Mouse (Mus musculus) heart, adult 2 months (tissue): ENCODE measurements around the gene Prcd. TPM values are rescaled to one million over a fixed set of nuclear protein-coding genes. Genes with fewer than 3 reads are reported as not detected.

Experiments
- DNase-seq, 2 experiments: peaks; one replicate each; pipeline ENCODE4 v3.0.0; 2021
- H3K27ac ChIP-seq: fragments of 200-600 bp; 2 replicates; pipeline ENCODE4 v1.8.1; 2022
- H3K27me3 ChIP-seq: fragments of 200-500 bp; 2 replicates; pipeline ENCODE4 v1.6.1; 2012; ENCODE audit warnings: mild to moderate bottlenecking, low read length, inconsistent platforms, mixed read lengths; ENCODE audit not compliant: control insufficient read depth, insufficient read depth
- H3K36me3 ChIP-seq: fragments of 200-500 bp; 2 replicates; pipeline ENCODE4 v1.6.1; 2012; ENCODE audit warnings: low read length, inconsistent platforms; ENCODE audit not compliant: control insufficient read depth, insufficient read depth
- H3K4me1 ChIP-seq: fragments of 200-500 bp; 2 replicates; pipeline ENCODE4 v1.6.1; 2011; ENCODE audit warnings: low read length; ENCODE audit not compliant: control insufficient read depth, insufficient read depth
- H3K4me3 ChIP-seq: fragments of 200-600 bp; 2 replicates; pipeline ENCODE4 v1.8.1; 2022
- H3K79me2 ChIP-seq: fragments of 200-500 bp; replicated peaks from 2 replicates; pipeline ENCODE4 v1.6.1; 2012; ENCODE audit warnings: mild to moderate bottlenecking, inconsistent platforms, low read length, moderate library complexity, mixed read lengths; ENCODE audit not compliant: control insufficient read depth, insufficient read depth
- H3K9ac ChIP-seq: fragments of 200-500 bp; 2 replicates; pipeline ENCODE4 v1.6.1; 2012; ENCODE audit warnings: low read depth, mild to moderate bottlenecking, control low read depth, inconsistent platforms, low read length, mixed read lengths
- CTCF ChIP-seq: fragments of 200-600 bp; IDR thresholded peaks from 2 replicates; pipeline ENCODE4 v1.8.1; 2022; ENCODE audit warnings: antibody characterized with exemption, mild to moderate bottlenecking, moderate library complexity
- EP300 ChIP-seq: fragments of 200-500 bp; IDR thresholded peaks from 2 replicates; pipeline ENCODE4 v1.6.1; 2011; ENCODE audit warnings: low read depth, low read length, control low read depth; ENCODE audit not compliant: insufficient read depth
- POLR2A ChIP-seq: fragments of 200-500 bp; IDR thresholded peaks from 2 replicates; pipeline ENCODE4 v1.6.1; 2011; ENCODE audit warnings: mild to moderate bottlenecking, low read depth, low read length, control low read depth; ENCODE audit not compliant: insufficient read depth
- WGBS: fragments of 180-500 bp; shearing (Covaris S2); methylation state at CpG from one replicate; pipeline ENCODE4 v1.1.7; 2018; 5-methylcytosine and 5-hydroxymethylcytosine counted together
- intact Hi-C: fragments of 180-260 bp; cut with DNase I; formaldehyde crosslinking; loops from one replicate; pipeline ENCODE4 v1.15.1; 2025
- polyA plus RNA-seq: library from polyadenylated mRNA; depleted of rRNA; stranded (reverse); fragments of >200 nt; gene quantifications from 2 replicates; pipeline ENCODE4 v1.2.3, GENCODE M21; 2012
- total RNA-seq, 2 experiments: library from RNA; stranded (reverse); gene quantifications; 2 replicates each; pipeline ENCODE4 v1.2.3; 2021

The Prcd gene
- total and polyA plus RNA-seq, 3 experiments, result 1.1 to 1.3 (median 1.1) TPM

DNA sequence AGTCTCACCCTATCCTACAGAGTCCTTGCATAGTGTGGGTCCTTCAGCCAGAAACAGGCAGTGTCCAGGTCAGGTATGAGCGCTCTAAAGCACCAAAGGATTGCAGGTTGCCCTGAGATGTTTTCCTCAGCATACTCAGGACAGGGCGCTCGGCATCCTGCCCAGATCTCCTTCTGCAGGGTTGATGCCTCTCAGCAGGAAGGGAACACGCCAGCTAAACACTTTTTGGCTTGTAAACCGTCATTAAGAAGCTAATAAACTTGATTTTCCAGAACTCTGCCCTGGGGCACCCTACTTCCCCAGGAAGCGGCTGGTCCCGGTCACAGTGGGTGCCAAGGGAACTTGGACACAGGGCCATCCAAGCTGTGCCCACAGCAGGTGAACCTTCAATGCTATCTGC is 34.2 kb upstream of the Prcd start:
- intact Hi-C loops, result no loop called here
- H3K27ac ChIP-seq, result peak overlapping the region; percentile 27; the same call in 1 of the 2 replicates
- 73% methylated on average over 7 of the region's 7 CpGs for WGBS
- peak; percentile 53 to 56 for DNase-seq
- no peaks in the 10 kb centered on the region for H3K27me3 ChIP-seq
- TF ChIP-seq EP300 (no peak), POLR2A (no peak), CTCF (no peak)
- H3K79me2 ChIP-seq, result peaks cover 8% of the 10 kb centered on the region
- H3K36me3 ChIP-seq, result peaks cover 2% of the 10 kb centered on the region; the same call in 1 of the 2 replicates
- H3K4me1 ChIP-seq, result peaks cover 68% of the 10 kb centered on the region
- no peak overlapping the region for H3K4me3 ChIP-seq
- no peak overlapping the region for H3K9ac ChIP-seq

DNA sequence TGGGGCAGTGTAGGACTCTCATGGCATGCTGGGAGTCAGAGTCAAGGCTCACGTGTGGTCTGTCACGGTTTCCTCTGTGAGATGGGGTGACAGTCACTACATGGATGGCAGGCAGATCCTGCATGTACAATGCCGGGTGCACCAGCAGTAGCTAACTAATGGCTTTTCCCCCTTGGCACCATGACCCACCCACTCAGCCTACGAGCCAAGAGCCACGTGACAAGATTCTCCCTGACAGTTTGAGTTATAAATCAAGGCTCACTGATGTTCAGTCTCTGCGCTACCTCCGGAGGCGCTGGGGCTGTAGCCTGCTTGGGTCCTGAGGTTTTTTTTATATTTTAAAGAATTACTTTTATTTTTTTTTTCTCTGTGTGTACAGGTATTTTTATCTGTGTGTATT is 33.8 kb upstream of the Prcd start:
- Histone ChIP-seq H3K4me3 (no peak overlapping the region), H3K79me2 (peaks cover 8% of the 10 kb centered on the region), H3K27me3 (no peaks in the 10 kb centered on the region), H3K27ac (peak overlapping the region; percentile 96; the same call in 1 of the 2 replicates), H3K36me3 (peaks cover 2% of the 10 kb centered on the region; the same call in 1 of the 2 replicates), H3K4me1 (peaks cover 69% of the 10 kb centered on the region), H3K9ac (no peak overlapping the region)
- 60% methylated on average over 8 of the region's 8 CpGs for WGBS
- no peak for DNase-seq
- intact Hi-C loops, result no loop called here
- no peak for TF ChIP-seq EP300
- TF ChIP-seq CTCF, result no peak
- TF ChIP-seq POLR2A, result no peak

DNA sequence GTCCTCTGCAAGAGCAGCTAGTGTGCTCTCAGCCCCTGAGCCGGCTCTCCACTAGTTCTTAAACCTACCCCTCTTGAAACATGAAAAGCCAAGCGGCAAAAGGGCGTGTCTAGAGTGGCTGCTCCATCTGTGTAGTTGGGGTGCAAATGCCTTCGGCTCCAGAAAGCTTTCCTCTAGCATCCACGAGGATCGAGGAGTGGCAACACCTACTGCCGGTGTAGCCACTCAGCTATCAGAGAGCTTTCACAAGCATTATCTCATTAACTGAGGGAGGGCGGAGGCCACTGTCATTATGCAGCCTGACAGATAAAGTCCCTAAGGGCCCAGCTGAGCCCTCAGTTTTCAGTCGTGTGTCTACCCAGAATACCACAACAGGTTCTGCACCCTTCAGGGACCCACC is 33.3 kb upstream of the Prcd start:
- Histone ChIP-seq H3K79me2 (peaks cover 8% of the 10 kb centered on the region), H3K4me1 (peaks cover 65% of the 10 kb centered on the region), H3K27me3 (no peaks in the 10 kb centered on the region), H3K4me3 (peak overlapping the region; percentile 1; the same call in 1 of the 2 replicates), H3K27ac (peak overlapping the region; percentile 96), H3K9ac (no peak overlapping the region), H3K36me3 (peaks cover 2% of the 10 kb centered on the region; the same call in 1 of the 2 replicates)
- TF ChIP-seq EP300 (no peak), CTCF (no peak), POLR2A (no peak)
- intact Hi-C loops, result no loop called here
- no peak for DNase-seq
- 30% methylated on average over 9 of the region's 9 CpGs for WGBS

DNA sequence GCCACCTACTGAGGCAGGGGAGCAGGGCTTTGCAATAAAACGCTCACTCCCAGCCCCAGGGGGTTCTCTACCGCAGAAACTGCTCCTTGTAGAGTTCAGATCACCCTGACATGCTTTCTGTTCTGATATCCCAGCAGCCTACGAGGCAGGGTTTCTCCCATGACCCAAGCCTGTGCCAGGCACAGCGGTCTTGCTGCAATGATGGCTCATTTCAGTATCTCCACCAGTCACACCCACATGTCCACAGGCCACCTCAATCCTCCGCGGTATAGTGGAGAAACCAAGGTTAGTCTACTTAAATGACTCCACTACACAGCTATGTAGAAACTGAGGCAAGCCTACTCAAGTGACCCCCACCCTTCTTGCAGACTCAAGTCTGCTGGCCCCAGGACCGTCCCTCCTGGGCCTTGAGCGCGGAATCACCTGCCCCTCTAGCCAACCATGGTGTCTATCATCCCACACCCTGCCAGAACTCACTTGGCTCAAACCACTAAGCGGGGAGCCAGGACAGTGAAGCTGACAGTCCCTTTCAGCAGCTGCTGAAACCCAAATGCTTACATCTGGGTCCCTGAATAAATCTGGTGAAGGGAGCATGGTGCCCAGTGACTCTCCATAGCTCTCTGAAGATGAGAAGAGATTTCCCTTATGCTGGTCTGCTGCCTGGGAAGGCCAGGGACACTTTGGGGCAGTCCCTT is 32.6 kb upstream of the Prcd start:
- H3K79me2 ChIP-seq, result peaks cover 5% of the 10 kb centered on the region
- no peaks in the 10 kb centered on the region for H3K27me3 ChIP-seq
- H3K4me1 ChIP-seq, result peaks cover 61% of the 10 kb centered on the region
- peak overlapping the region; percentile 96 for H3K27ac ChIP-seq
- WGBS, result 42% methylated on average over 10 of the region's 10 CpGs
- H3K36me3 ChIP-seq, result no peaks in the 10 kb centered on the region; the same call in 1 of the 2 replicates
- peak overlapping the region; percentile 1 for H3K4me3 ChIP-seq
- TF ChIP-seq CTCF (no peak), EP300 (no peak), POLR2A (no peak)
- peak in 1 of 2 experiments; percentile 44 for DNase-seq
- H3K9ac ChIP-seq, result peak overlapping the region; percentile 3; the same call in 1 of the 2 replicates
- intact Hi-C loops, result no loop called here

DNA sequence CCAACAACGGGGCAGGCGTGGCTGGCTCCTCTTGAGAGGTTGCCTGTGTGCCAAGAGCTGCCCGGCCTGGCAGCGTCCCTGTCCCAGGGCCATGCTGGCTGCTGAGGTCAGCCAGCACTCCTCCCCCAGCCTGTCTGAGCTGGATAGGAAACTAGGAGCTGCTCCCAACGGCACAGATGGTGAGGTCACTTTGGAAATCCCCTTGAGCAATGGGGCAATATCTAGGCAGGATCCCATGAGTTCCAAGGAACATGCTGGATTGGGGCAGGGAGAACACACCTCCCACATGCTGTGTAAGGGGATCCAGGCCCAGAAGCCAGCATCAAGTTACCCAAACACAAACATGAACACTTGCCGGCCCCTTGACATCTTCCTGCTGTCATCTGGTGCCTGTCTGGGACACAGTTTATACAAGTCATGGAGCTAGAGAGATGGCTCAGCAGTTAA is 32.1 kb upstream of the Prcd start:
- no peaks in the 10 kb centered on the region; the same call in 1 of the 2 replicates for H3K36me3 ChIP-seq
- H3K79me2 ChIP-seq, result peaks cover 5% of the 10 kb centered on the region
- 0% methylated on average over 6 of the region's 6 CpGs for WGBS
- peak; percentile 85 to 92 for DNase-seq
- H3K27ac ChIP-seq, result peak overlapping the region; percentile 96
- no peak overlapping the region for H3K9ac ChIP-seq
- TF ChIP-seq POLR2A (no peak), CTCF (no peak), EP300 (peak; percentile 95)
- peaks cover 59% of the 10 kb centered on the region for H3K4me1 ChIP-seq
- intact Hi-C loops, result no loop called here
- peak overlapping the region; percentile 5 for H3K4me3 ChIP-seq
- no peaks in the 10 kb centered on the region for H3K27me3 ChIP-seq

DNA sequence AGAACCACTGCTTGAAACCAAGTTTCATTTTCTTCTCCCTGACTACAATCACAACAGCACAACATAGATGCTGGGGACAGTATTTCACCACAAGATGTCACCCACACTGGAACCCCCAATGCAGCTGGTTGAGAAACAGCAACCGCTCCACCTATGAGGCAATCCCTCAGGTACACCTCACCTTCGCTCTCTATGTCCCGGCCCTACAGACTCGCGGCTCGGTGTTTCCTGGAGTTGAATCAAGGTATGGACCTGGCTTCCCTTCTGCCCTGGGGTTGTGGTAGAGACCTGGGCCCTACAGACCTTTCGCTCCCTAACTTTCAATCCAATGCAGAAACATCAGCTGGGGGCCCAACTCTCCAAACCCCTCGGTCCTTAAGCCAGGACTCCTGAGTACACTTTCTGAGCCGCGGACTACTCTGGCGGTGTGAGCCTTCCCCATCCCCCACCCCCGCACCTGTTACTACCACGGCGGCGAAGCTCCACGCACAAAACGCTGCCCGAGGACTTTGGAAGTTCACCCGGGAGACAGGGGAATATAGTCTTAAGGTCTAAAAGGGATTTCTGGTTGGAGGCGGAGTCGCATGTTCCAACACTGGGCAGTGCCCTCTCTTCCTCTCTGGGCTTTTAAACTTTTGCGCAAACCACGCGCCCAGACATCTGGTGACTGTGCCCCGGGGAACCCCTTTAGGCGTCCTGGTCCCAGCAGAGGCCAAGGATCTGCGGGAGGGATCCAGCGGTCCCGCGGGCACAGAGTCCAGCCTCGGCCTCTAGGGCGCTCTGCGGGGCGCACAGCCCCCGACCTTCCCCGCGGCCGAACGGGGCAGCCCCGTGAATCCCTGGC is 29.8 kb upstream of the Prcd start:
- H3K27me3 ChIP-seq, result no peaks in the 10 kb centered on the region
- DNase-seq, result peak in 1 of 2 experiments; percentile 61
- peak overlapping the region; percentile 86 for H3K9ac ChIP-seq
- 13% methylated on average over 40 of the region's 40 CpGs for WGBS
- TF ChIP-seq CTCF, result peak; percentile 10; the same call in 1 of the 2 replicates
- TF ChIP-seq POLR2A, result no peak
- peak overlapping the region; percentile 93 for H3K4me3 ChIP-seq
- intact Hi-C loops, result no loop called here
- peaks cover 43% of the 10 kb centered on the region for H3K4me1 ChIP-seq
- H3K27ac ChIP-seq, result peak overlapping the region; percentile 96
- no peaks in the 10 kb centered on the region; the same call in 1 of the 2 replicates for H3K36me3 ChIP-seq
- peaks cover 5% of the 10 kb centered on the region for H3K79me2 ChIP-seq
